Mouse (Mus musculus) lung, postnatal 4 days (tissue): ENCODE data around the gene Fads2.
A peak's percentile ranks its signal among the peaks of the same experiment; 100 is the strongest.

Experiments used
- DNase-seq, 2 experiments: peaks; one replicate each; pipeline ENCODE4 v3.0.0; 2021

The Fads2 gene

GRCm38 (mm10) chr19:10012827-10013278, 88.7 kb downstream of the Fads2 start:
- peak; percentile 54 to 79 for DNase-seq
